Mouse (Mus musculus) thymus, adult 18-20 months (tissue): ENCODE results near the gene Fam71a.
A peak's percentile ranks its signal among the peaks of the same experiment; 100 is the strongest.

Experiments used
- DNase-seq, 2 experiments: peaks; one replicate each; pipeline ENCODE4 v3.0.0; 2022; ENCODE audit warnings: mixed read lengths in 2 of 2

The Fam71a gene

GRCm38 (mm10) chr1:191164717-191165116 is at the start of gene Fam71a:
Fam71a (minus strand) TSS chr1:191164817.
- no peak for DNase-seq

DNA sequence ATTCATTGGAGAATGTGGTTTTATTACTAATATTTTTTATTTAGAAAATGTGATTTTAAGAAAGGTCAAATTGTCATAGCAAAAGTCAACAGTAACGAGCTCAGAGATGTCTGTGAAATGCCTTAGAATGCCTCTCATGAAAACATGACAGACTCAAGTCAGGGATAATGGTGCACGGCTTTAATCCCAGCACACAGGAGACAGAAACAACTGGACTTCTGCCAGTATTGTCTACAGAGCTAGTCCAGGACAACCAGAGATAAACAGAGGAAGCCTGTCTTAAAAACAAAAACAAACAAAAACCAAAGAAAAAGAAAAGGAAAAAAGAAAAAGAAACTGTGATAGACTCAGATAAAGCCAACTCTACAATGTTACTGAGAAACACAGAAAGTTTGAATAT is 46.5 kb upstream of the Fam71a start:
- DNase-seq, result no peak

DNA sequence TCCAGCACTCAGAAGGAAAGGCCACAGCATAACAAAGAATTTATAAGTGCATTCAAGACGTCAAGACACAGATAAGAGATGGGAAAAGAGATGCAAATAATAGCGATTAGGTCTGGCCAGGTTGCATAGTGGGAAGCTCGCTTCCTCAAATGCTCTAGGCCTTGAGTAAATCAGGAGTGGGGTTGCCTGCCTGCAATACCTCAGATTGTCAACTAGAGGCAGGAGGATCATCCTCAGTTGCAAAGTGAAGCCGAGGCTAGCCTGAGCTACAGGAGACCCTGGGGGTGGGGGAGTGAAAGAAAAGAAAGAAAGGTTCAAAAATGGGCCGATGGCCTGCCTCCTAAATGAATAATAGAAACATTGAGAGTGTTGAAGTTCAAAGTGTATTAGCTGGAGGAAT is 41.2 kb upstream of the Fam71a start:
- no peak for DNase-seq

- no peak for DNase-seq
Measured at GRCm38 (mm10) chr1:191204876-191205275, 40.3 kb upstream of the Fam71a start.

- no peak for DNase-seq
Measured at GRCm38 (mm10) chr1:191203496-191203895, 38.9 kb upstream of the Fam71a start.

DNA sequence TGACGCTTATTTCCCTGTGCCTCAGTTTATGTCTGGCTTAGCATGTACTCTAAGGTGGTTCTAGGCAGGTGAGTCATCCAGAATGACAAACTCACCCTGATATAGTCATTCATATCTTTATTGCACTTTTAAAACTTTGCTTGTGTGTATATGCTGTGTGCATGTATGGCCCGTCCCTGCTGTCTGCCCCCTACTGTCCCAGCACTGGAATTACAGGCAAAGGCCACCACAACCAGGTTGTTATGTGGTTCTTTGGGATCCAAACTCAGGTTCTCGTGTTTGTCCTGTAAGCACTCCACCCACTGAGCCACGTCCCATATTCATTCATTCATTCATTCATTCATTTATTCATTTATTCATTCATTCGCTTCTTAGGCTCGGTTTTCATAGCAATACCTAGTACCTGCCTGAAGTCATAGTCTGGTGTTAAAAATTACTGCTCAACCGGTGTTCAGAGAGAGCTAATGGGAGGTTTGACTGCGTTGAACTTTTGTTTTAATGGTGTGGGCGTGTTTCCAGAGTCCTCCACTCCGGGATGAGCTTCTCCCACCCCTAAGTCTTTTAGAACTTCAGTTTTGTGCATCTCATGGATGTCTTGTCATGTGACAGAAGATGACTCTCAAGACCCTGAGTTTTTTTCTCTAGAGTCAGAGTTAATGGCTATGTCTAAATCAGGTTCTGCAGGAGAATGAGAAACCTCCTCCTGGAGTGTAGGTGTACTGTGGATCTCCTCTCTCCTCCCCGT is 37.8 kb upstream of the Fam71a start:
- no peak for DNase-seq

DNA sequence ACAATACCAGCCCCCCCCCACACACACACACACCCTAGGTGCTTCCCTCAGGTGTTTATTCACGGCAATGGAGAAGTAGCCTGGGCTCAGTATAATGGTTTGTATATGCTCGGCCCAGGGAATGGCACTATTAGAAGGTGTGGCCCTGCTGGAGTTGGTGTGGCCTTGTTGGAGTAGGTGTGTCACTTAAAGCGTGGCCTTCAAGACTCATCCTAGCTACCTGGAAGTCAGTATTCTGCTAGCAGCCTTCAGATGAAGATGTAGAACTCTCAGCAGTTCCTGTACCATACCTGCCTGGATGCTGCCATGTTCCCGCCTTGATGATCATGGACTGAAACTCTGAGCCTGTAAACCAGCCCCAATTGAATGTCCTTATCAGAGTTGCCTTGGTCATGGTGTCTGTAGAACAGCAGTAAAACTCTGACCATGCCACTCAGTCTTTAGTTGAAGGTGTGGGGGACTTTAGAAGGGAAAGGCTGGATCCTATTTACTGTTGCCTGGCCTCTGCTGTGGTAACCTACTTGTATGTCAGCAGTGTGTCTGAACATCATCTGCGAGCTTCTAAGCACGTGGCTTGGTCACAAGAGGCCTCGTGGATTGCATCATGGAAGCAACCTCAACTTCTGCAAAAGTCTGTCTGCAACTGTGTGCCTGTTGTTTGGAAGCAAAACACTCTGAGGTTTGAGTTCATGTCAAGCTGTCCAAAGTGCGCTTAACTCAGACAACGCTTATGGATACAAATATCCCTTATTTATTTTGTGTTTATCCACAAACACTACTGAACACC is 36.4 kb upstream of the Fam71a start:
- DNase-seq, result no peak

DNA sequence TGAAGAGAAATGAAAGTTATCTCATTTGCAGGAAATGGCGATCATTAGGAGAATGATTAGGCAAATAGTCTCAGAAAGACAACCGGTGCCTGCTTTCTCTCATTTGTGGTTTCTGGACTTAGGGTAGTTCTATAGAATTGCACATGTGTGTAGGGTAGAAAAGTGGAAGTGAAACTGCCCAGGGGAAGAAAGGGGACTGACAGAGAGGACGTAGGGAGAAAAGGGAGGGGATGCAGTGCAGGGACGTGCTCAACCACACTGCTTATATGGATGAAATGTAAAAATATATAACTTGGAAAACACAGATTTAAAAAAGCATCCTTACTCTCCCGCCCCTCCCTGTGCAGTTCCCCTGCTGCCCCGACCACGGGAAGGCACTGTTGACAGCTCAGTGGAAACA is 33.3 kb upstream of the Fam71a start:
- DNase-seq, result no peak

DNA sequence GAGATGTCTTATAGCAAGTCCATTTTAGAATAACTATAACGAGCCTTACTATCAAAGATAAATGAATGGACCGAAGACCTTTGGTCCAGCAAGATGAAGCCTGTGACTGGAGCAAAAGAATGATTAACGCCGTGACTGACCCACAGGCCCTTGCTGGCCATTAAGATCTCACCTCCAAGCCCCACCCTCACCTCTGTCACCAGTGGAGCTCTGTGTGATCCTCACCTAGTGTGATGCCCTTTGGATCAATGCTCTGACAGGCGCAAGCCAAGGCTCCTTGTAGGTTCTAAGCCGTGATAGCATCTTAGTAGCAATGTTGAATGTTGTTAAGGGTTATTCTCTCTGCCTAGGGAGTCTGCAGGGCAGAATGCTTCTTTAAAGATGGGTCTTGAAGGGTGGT is 31.4 kb upstream of the Fam71a start:
- no peak for DNase-seq

GRCm38 (mm10) chr1:191193657-191194424 is 29.2 kb upstream of the Fam71a start:
- no peak for DNase-seq

DNA sequence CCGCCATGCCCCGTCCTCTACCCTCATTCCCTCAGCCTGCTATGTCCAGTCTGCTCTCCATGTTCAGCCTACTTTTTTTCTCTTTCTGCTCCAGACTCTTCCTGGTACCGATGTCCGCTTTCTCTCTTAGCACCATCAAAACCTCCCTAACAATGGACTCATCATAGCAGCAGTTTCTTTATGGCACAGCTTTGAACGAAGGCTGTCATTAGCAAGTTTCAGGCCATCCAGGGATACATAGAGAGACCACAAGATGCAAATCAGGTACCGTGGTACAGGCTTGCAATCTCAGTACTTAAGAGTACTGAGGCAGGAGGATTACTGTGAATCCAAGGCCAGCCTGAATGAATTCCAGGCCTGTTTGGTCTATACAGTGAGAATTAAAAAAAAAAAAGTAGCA is 28.1 kb upstream of the Fam71a start:
- no peak for DNase-seq

DNA sequence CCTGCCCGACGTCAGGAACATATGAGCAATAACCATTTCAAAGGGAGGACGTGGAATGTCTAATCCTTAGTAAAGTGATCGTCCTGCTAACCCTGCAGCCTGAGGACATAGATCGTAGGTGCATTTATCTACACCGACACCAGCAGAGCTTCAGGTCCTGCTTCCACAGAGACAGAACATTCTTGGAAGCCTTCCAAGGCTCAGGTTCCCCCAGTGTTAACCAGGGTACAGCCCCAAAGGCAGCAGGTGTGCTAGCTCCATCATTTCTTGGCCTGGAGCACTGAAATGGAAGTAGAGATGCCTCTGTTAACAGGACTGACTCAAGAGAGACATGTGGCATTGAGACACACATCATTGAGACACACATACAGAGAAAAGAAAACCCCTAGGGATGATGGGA is 27.6 kb upstream of the Fam71a start:
- no peak for DNase-seq

- no peak for DNase-seq
Measured at GRCm38 (mm10) chr1:191189671-191190372, 25.2 kb upstream of the Fam71a start.

- DNase-seq, result no peak
Measured at GRCm38 (mm10) chr1:191186386-191186770, 21.8 kb upstream of the Fam71a start.

DNA sequence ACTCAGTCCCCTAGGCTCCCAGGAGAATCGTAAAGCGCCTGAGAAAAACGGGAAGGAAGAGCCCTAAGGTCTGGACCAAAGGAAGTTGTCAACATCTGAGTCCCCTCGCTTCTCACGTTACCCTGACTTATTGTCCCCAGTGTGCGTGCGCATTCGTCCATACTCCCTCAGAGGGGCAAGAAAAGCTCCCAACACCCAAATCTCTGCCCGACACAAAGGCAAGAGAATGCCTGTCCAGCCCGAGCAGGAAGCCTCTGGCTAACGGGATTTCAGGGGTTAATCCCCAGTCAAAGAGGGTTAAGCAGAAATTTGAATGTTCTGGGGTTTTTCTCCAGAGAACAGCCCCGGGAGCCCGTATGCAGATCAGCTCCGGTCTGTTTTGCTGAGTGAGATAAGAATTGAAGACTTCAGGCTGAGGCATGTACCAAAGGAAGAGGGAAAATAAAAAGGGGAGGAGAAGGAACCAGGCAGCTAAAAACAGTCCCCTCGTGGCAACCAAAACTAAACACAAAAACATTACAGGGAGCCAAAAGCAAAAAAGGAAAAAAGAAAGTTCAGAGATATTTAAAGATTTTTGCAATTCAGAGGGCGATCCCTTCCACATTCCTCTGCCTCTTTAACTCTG is 21.3 kb upstream of the Fam71a start:
- no peak for DNase-seq

DNA sequence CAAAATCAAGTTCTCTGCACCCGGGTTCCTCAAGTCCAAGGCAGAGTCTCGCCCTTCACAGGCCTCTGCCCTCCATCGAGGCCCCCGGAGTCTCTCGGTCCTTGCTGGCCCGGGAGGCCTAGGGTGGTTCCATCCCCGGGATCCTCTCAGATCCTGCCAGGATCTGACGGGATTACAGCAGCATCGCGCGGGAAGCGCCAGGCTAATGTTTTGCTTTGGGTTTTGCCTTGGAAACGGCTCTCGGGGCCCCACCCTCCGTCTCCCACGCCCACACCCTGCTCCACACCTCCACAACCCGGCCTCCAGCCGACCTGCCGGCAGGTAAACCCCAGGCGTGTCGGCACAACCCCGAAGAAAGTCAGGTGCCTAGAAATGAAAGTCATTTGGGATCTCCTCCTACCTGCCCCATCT is 20.2 kb upstream of the Fam71a start:
- DNase-seq, result no peak

DNA sequence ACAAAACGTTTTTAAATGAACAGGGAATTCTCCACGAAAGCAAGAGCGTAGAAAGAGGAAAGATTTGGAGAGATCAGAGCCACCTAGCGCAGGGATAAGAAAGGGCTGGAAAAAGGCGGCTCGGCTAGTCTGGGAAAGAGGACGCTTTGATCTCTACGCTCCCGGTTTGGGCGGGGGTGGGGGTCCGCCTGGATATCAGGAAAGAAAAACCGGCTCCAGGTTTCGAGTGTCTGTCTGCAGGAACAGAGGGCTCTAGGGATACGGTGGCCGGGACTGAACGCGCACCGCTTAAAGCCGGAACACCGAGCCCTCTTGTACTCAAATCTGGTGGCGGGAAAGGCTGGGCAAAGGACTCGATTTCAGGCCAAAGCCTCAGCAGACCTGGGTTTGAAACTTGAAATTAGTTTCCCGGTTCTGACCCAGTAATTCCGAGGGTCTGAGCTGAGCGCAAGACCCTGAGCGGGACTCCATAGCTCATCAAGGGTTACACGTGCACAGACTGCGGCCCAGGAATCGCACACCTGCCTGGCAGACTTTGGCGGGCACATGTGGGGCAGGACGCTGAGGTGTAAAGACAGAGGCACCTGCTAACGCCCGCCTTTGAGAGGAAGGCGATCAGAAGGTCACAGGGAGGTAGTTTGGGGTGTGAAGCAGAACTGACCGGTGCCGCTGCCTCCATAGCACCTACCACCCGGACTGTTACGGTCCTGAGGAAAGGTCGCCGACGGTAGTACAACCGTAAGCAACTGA is 19.6 kb upstream of the Fam71a start:
- DNase-seq, result no peak

DNA sequence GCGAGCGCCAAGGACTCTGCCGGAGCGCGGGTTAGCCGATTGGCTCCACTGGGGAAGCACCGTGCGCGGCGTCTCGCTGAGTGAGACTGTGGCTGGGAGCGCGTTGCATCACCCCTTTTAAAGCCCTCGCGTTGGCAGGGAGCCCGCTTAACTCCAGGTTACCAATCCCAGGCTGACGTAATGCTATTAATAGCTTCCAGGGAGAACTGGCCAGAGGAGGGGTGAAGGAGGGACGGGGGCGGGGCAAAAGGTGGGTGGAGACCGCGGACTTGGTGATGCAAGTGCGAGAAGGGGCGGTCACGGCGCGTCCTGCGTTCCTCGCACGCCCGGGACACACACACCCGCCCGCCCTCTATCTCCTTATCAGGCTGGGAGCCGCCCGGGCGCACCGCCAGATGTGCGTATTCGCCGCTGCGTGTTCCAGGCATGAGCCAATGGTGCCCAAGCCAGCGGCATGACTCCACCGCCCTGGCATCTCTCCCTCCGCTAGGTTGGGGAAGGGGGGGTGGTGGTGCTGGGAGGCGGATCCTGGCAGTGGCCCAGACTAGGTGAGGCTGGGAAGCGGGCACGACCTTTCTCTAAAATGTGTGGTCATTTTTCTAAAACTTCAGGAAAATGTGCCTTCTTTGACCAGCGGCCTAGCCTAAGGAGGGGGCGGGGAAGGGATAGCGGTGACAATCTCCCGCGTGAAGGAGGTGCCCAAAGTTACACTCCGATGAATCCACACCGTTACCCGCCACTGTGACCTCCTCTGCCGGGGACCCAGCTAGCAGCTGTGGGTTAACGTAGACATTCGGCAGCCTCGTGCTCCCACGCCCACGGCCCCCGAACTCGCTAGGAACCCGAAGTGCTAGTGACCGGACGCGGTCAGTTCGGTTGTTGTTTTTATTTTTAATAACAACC is 18.8 kb upstream of the Fam71a start:
- DNase-seq, result peak; percentile 51 to 60

GRCm38 (mm10) chr1:191182431-191183162 is 18.0 kb upstream of the Fam71a start:
- no peak for DNase-seq
